Mouse (Mus musculus): ENCODE data around the gene Pdia4.
"Not testable (repeated sequence)": the region's sequence is repeated elsewhere in the genome, so short reads cannot be mapped to it uniquely, and the experiment has no call there.

Gene Pdia4

DNA sequence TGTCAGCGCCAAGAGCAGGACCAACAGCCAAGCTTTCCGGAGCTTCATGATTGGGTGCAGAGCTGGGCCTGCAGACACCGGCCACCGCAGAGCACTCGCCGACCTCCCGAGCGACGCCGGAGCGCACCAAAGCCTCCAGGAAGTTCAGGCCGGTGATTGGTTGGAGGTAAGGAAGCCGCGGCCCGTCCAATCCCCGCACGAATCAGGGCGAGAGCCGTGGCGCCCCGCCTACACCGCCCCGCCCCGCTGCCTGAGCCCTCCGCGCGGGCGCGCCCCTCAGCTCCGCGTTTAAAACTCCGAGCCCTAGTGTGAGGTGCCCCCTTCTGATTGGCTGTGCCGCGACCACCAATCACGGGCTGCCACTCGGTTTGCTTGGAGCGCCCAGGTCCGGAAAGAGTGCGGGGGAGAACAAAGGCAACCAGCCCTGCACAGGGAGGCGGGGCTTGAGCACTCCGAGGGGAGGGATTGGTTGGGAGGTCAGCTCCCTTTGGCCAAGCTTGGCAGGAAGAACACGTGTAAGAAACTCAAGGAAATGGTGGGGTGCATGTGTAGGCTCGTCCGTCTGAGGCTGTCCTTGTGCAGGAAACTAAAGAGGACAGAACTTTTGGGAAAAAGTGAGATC, at the start of gene Pdia4:
Pdia4 (minus strand) TSS at position 174 of the 622 bp plus-strand sequence.
- DNase-seq = peak; percentile 97

DNA sequence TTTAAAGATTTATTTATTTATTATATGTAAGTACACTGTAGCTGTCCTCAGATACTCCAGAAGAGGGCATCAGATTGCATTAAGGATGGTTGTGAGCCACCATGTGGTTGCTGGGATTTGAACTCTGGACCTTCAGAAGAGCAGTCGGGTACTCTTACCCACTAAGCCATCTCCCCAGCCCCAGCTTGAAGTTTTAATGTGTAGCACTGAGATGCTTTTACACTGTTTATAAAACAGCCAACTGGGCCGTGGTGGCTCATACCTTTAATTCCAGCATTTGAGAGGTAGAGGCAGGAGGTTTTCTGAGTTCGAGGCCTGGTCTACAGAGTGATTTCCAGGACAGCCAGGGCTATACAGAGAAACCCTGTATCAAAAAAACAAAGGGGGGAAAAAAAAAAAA, 44.5 kb upstream of the Pdia4 start:
- DNase-seq = not testable (repeated sequence)

DNA sequence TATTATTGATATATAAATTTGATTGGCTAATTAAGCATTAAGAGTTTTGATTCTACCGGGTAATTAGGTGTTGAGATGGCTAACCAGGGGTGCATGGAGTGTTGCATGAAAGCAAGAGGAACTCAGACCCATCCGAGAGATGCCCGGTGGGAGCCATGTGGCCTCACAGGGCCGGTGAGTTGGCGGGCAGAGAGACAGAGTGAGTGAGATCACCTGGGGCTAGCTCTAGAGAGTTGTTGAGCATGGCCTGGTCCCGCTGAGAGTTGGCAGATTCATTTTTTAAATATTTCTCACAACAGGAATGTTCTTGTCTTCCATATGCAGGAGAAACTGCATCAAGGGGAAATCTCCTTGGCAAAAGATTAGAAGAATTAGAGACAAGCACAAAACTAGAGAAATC, 44.0 kb upstream of the Pdia4 start:
- DNase-seq = no peak

DNA sequence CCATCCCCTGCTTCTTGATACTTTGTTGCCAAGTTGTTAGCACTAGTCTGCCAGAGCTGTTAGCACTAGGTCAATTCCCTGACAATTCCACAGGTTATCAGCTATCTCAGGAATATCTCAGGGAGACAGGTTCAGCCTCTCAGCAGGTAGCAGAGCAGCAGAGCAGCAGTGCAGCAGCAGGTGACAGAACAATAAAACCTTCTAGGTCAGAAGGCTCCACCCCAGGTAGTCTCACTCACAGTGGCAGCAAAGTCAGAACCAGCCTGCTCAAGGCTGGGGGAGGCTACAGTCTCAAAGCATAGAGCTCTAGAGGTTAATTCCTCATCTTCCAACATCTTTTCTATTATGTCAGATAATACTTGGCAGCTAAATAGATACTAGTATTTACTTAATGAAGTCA, 32.5 kb upstream of the Pdia4 start:
- no peak for DNase-seq

DNA sequence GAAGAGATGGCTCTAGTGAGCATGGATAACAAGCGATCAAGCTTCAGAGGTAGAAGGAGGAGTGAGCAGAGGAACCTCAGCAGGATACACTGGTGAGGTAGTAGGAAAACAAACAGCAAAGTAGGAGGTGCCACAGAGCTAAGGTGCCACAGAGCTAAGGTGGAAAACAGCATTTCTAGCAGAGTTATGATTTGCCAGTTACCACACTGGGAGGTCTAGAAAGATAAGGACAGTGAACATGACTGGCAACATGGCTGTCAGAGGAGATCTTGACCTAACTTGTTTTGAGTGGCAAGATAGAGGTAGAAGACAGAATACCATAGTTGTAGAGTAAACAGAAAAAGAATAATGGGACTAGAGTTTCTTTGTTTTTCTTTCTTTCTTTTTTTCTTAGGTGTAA, 29.1 kb upstream of the Pdia4 start:
- DNase-seq = no peak

DNA sequence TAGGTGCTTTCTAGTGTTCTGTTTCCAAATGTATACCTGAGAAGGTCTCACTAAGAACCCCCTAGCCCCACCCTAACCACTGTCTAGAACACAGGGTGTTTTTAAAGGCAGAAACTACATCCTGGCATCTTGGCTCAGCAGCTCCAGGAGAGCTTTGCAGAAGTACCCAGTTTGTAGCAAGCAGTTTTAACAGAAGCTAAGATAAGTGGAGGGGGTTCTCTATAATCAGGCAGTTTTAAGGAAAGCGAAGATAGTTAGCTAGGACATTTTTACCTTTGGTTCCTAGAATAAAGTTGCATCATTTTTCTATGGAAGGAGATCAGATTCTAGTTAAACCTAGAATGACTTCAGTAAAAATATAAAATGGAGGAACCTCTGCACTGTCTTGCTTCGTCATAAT, 28.6 kb upstream of the Pdia4 start:
- no peak for DNase-seq

DNA sequence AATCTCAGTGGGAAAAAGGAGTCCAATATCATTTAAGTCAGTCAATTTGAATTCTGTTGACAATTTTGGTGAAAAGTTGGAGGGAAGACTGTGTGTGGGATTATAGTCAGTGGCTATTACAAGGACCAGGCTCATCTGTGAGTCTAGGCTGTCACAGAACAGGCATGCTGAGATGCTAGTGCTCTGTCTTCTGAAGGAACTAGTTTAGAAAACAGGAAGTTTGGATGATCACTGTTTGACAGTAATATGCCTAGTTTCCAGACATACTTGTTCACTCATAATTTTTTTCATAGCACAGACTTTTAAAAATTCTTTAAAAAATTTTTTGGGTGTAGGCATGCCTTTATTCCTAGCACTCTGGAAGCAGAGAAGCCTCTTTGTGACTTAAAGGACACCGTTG, 27.8 kb upstream of the Pdia4 start:
- DNase-seq = no peak

DNA sequence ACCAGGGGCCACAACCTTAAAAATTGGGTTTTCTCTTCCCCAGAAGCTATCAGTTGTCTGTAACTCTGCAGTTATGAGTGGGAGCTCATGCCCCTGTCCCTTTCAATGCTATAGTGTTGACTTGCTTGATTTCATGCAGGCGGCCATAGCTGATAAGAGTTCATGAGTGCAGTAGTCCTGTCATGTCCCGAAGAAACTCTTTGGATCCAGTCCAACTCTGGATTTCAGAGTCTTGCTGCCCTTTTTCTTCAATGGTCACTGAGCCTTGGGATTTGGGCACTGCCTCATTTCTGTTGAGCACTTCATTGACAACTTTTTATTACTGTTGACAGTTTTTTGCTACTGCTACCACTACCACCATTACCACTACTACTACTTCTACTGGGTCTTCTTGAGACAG, 24.4 kb upstream of the Pdia4 start:
- DNase-seq = no peak

DNA sequence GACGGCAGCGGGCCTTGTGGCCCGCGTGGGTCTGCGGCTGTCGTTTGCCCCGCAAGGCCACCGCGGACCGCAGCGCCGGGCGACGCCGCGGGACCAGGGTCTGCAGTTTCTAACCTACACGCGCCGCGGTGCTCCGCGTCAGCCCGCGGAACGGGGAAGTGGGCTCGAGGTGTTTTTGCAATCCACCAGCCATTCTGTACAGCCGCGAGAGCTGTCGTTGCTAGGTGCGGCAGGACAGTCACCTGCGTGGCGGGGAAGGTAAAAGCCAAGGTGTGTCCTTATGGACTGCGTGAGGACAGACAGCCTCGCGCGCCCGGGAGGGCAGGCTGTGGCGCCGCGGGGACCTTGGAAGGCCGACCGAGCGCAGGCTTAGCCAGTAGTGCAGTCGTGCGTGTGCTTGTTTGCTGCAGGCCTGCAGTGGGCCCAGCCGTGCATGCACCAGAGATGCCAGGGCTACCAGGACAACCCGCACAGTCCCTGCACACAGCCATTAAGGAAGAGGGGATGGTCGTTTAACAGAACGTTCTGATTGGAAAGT, 22.8 kb upstream of the Pdia4 start:
- peak; percentile 43 for DNase-seq

DNA sequence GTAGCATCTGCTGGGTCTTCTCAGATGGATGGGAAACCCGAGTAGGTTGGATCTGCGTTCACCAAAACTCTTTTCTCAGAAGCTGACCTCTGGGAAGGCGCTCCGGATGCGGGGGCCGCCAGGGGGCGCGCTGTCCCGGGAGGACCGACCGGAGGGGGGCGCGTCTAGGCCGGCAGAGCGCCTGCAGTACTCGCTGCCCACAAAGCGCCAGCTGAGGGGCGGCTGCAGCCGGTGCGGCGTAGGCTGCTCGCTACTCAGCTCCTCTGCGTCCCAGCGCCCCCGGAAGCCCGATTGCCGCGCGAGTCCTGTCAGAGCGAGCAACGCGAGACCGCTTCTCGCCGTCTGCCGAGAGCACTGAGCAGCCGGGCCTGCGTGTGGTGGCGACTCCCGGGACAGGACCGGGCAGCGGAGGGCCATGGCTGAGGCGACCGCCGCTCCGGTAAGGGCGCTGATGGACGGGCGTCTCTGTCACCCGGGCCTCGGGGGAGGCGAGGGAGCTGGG, 22.3 kb upstream of the Pdia4 start, which contains the start of gene Zfp398:
Zfp398 (plus strand) TSS at position 180 of the 502 bp plus-strand sequence.
- peak; percentile 98 for DNase-seq

DNA sequence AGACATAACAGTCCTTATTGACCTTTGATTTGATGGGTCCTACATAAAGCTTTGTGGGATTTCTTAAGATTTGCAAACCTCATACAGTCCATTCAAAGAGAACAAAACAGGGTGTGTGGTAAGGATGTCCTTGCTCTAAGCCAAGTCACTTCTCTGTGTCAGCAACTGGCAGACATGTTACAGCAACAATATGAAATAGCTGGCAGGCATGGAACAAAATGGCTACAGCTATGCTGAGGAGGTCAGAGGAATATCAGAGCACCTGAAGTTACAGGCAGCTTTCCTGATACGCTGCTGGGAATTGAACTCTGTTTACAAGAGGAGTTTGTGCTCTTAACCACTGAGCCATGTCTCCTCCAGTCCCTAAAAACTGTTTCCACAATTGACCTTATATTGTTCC, 19.0 kb upstream of the Pdia4 start:
- DNase-seq = no peak

DNA sequence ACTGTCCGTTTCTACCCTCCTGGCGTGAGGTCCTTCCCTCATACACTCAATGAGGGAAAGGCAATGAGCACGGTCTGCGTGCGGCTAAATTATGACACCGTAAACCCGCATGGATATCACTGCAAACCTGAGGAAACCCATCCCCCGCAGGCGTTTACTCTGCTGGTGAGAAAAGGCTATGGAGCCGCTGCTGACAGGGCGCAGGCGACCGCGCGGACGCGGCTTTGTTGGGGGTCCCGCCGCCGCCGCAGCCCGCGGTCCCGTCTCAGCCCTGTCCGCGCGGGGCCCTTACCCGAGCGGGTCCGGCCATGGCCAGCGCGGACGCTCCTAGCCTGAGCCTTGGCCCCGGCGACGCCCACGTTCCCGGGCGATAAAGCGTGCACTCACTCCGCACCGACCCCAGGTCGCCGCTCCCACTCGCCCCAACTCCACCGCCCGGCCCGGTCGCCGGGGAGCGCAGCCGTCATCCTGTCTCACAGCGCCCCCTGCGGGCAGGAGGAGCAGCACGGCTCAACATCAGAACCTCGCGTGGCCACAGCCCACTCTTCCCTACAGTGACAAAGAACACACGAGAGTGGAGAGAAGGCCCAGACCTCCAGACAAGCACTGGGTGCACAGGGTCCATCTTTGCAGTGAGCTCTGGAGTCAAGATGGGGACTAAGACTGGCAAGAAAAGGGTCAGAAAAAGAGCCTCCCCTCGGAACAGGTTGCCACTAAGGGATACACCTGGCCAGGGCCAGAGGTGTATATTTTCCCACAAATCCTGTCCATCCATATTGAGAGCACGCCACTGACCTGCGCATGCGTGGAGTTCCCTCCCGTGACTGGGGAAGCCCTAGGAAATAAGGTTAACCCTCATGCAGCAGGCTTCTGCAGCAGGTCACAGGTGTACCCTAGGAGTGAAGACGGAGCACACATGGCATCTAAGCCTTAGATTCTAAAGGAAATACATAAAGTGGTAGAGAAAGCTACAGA, 17.2 kb upstream of the Pdia4 start, which contains the start of gene Zfp786:
Zfp786 (minus strand) TSS at position 764 of the 975 bp plus-strand sequence.
- peak; percentile 98 for DNase-seq

DNA sequence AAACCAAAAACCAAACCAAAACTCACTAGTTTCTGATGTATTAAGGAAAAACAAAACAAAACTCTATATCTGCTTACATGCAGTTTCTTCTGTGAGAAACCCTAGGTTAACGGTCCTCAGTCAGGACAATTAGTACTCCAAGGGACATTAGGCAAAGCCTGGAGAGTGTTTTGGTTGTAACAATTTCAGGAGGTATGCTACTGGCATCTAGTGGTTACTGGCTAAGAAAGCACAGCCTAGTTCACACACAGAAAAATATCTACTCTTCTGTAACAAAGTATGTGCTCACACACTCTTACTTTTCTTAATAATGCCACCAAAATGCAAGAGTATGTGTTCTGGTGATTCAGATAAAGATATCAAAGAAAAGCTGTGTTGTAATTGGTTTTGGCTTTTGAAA, 15.7 kb upstream of the Pdia4 start:
- no peak for DNase-seq

DNA sequence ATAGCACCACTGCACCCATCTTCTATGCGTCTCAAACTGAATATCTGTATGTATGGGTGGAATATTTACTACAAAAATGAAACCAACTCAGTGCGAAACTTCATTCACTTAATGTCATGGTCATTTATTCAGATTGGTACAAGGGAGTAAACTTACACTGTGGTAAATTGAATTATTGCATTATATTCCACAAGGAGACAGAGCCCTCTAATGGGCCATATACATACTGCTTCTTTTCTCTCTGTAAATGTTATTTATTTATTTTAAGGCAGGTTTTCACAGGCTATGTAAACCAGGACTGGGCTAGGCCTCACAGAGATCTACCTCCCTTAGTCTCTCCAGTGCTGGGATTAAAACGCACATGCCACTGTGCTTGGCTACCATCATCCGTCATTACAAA, 14.2 kb upstream of the Pdia4 start:
- DNase-seq = no peak

DNA sequence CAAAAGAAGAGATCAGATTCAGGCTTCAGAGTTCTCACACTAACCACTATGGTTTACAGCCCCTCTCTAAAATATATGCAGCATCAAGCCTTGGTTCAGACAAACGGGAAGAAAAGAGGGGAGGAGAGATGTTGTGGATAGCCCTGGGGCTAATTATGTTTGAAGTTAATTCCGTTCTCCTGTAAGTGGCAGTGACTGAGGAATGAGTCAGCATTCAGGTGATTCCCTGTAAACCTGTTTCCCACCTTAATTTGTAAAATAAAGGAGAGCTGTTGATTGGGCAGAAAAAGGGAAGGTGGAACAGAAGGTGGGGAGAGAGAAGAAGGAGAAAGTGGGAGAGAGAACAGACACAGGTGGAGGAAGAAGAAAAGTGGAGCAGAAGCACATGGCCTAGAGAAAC, 11.0 kb upstream of the Pdia4 start:
- no peak for DNase-seq

DNA sequence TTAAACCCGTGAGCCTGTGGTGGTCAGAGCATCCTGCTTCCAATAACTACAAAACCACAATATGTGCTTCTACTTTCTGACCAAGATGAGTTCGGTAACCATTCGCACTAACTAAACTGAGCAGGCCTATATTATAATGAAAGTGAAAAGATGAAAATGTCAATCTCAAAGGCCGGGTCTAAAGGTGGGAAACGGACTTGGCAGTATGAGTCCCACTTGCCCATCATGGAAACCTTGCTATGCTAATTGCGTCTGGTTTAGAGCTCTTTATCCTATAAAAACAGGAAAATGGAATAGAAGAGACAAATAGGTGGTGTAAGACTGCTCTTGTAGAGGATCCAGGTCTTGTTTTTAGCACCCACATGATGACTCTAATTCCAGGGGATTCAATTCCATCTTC, 8.5 kb upstream of the Pdia4 start:
- no peak for DNase-seq

DNA sequence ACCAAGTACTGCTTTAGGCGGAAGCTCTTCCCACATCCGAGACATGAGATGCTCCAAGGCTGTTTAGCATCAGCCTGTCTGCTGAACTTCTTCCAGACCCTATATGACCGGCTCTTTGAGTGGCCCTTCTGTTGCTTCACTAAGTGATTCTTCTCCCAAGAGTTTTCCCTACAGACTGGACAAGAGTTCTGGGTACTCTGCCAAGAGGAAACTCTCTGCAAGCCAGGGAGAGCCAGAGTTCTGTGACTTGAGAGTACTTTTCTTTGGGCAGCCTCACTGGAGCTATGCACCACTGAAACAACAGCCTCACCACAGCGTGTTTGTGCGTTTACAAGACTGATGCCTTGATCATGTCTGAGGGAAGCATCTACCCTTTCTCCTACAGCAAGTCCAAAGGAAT, 8.0 kb upstream of the Pdia4 start:
- no peak for DNase-seq

DNA sequence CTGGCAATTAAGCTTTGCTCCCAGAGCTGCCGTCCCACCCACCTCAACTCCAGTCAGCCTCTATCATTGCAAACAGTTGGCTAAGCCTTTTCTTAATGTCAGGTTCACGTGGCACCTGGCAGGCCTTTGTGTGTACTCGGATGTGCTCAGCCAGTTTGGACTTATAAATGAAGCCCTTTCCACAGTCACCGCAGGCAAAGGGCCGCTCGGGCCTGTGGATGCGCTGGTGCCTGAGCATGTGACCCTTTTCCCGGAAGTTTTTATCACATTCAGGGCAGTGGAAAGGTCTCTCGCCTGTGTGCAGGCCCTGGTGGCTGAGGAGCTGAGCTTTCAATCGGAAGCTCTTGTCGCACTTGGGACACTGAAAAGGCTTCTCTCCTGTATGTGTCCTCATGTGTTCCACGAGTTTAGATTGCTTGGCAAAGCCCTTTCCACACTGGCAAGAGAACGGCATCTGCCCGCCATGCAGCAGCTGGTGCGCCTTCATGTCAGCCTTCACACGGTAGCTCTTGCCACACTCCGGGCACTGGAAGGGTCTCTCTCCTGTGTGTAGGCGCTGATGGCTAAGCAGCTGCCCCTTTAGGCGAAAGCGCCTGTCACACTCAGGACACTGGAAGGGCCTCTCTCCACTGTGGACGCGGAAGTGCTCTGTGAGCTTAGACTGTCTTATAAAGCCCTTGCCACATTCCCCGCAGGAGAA, 6.5 kb upstream of the Pdia4 start:
- no peak for DNase-seq

DNA sequence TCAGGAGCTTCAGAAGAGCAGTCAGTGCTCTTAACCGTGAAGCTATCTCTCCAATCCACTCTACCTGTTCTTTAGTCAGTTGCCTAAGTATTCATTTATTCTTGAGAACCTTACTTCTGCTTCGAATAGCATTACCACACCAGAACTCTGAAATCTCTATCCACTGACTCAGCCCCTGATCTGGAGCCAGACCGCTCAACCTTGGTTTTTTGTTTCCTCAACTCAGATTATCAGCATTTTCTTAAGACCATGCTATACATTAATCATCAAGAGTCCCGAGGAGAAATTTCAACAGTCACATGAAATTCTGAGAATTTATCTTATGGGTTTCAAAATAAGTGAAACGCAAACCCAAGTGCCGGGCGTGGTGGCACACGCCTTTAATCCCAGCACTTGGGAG, 5.5 kb upstream of the Pdia4 start:
- DNase-seq = no peak

DNA sequence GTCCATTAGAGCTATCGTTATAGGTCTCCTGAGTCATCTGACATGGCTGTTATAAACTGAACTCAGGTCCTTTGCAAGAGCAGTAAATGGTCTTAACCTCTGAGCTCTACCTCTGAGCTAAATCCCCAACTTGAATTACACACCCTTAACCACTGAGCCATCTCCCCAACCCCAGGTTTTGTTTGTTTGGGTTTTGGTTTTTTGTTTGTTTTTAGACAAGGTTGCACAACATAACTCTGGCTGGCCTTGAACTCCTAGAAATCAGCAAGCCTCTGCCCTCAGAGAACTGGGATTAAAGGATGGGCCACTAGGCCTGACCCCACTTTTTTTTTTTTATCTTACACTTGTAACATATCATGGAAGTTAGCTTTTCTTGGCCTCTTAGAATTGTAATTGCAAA, 2.9 kb upstream of the Pdia4 start:
- DNase-seq = no peak

DNA sequence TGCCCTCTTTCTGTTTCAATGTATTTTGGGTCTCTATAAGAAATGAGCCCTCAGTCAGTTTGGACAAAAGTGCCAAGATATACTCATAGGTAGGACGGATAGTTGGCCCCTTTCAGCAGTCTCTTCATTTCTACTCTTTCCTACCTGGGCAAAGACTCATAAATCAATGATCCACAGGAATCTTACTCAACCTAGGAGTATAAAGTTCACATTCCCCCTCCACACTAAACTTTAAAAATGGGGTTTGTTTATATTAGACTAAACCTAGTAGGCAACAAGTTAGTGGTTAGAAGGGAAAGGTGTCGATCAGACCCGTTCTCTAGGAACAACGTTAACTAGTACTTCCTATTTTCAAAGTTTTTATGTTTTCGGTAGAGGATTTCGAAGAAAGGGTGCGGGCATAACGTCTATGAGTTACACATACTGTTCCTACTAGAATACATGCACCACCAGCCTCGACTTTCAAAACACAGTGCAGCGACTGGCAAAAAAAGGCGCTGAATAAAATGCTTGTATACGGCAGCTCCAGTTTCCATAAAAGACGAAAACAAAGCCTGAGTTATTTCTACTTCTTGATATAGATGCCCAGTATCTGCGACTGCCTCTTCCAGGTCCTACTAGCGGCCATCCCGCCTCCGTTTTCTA, 837 bp downstream of the Pdia4 start:
- DNase-seq = no peak

DNA sequence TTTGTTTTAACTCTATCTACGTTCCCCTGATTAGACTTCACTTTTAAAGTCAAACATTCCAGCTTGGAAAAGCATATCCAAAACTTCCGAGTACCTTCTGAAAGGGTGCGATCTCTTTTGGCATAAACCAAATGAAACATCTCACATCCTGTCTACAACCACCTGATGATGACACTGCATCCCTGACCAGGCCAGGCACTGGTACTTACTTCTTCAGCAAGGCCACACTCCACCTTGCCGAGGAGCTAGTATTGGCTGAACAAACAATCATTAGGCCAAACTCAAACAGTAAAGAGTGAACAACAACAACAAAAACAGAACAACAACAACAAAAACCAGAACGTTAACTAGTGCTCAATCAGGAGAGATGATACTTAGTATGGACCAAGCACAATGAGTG, 1.9 kb downstream of the Pdia4 start:
- DNase-seq = no peak

DNA sequence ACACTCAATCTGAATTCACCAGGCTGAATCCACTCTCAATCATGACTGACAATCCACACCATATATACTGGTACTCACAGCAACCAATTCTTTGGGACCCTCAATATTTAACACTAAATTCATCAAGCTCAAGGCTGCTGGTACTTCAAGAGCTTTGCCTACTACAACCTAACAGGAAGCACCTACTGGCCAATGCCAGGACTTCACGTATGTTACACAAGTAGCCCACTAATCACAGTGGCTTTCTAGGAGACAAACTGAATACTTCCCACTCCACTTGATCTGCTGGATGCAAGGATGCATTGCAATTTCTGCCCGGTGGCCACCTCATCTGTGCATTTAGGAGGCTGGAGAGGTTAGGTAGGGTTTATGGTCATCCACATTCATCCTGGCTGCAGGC, 3.0 kb downstream of the Pdia4 start:
- DNase-seq = no peak

Measured in right cerebral cortex, postnatal 4 days (tissue).